Mouse (Mus musculus) ES-Bruce4 (cell line): ENCODE data around the gene Csnk1g2. TPM values are rescaled to one million over a fixed set of nuclear protein-coding genes. Genes with fewer than 3 reads are reported as not detected.

ENCODE experiments used
- H3K27ac ChIP-seq: 2 replicates; pipeline ENCODE4 v1.5.1; 2012; ENCODE audit warnings: low read length, inconsistent platforms; ENCODE audit not compliant: insufficient read depth
- H3K27me3 ChIP-seq: 2 replicates; pipeline ENCODE4 v1.6.1; 2012; ENCODE audit warnings: mild to moderate bottlenecking, low read length, inconsistent platforms; ENCODE audit not compliant: control insufficient read depth, poor library complexity, insufficient read depth, severe bottlenecking
- H3K36me3 ChIP-seq: 2 replicates; pipeline ENCODE4 v1.6.1; 2012; ENCODE audit warnings: inconsistent platforms, mild to moderate bottlenecking, low read length, moderate library complexity; ENCODE audit not compliant: control insufficient read depth, poor library complexity, insufficient read depth, severe bottlenecking
- H3K4me1 ChIP-seq: one replicate; pipeline ENCODE4 v1.8.1; 2011; ENCODE audit warnings: low read length; ENCODE audit not compliant: control insufficient read depth, insufficient read depth
- H3K4me3 ChIP-seq: 2 replicates; pipeline ENCODE4 v1.5.1; 2011; ENCODE audit warnings: low read depth, mild to moderate bottlenecking, low read length
- H3K9ac ChIP-seq: 2 replicates; pipeline ENCODE4 v1.6.1; 2012; ENCODE audit warnings: low read depth, mild to moderate bottlenecking, inconsistent platforms; ENCODE audit not compliant: poor library complexity, severe bottlenecking
- H3K9me3 ChIP-seq: replicated peaks from 2 replicates; pipeline ENCODE4 v1.6.1; 2012; ENCODE audit warnings: mild to moderate bottlenecking, low read length, inconsistent platforms; ENCODE audit not compliant: control insufficient read depth, poor library complexity, insufficient read depth, severe bottlenecking
- CTCF ChIP-seq: IDR thresholded peaks from one replicate; pipeline ENCODE4 v1.8.1; 2011; ENCODE audit warnings: low read depth, low read length
- EP300 ChIP-seq: IDR thresholded peaks from 2 replicates; pipeline ENCODE4 v1.6.1; 2011; ENCODE audit warnings: low read depth, low read length; ENCODE audit not compliant: insufficient read depth
- POLR2A ChIP-seq: IDR thresholded peaks from one replicate; pipeline ENCODE4 v1.8.1; 2011; ENCODE audit warnings: low read length; ENCODE audit not compliant: insufficient read depth
- polyA plus RNA-seq: library from polyadenylated mRNA; stranded (reverse); fragments of >200 nt; gene quantifications from 2 replicates; pipeline ENCODE4 v1.2.4, GENCODE M21; 2011; ENCODE audit warnings: low read depth; ENCODE audit not compliant: missing spikeins, insufficient read depth, insufficient read length

Gene Csnk1g2
- polyA plus RNA-seq, 1 experiment = 82.7 TPM

DNA sequence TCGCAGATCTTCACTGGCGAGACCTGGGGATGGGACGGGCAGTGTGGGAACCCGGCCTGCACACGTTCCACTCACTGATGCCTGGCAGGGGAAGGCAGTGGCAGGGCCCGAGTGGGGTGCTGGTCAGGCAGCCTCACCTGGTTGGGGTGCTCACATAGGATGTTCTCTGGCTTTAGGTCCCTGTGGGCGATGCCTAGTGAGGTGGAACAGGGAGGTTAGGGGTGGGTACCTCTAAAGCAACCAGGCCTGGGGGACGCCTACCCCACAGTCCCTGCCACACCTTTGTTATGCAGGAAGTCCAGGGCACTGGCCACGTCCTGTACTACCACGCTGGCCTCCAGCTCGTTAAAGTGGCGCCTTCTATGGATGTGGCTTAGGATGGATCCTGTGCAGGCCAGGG is 46.4 kb downstream of the Csnk1g2 start:
- no peak overlapping the region for H3K9ac ChIP-seq
- no peak overlapping the region for H3K27ac ChIP-seq
- no peak overlapping the region for H3K4me3 ChIP-seq
- peaks cover 21% of the 10 kb centered on the region for H3K36me3 ChIP-seq
- no peaks in the 10 kb centered on the region for H3K9me3 ChIP-seq
- TF ChIP-seq POLR2A (no peak), EP300 (no peak), CTCF (no peak)
- peaks cover 1% of the 10 kb centered on the region for H3K4me1 ChIP-seq
- no peaks in the 10 kb centered on the region for H3K27me3 ChIP-seq

DNA sequence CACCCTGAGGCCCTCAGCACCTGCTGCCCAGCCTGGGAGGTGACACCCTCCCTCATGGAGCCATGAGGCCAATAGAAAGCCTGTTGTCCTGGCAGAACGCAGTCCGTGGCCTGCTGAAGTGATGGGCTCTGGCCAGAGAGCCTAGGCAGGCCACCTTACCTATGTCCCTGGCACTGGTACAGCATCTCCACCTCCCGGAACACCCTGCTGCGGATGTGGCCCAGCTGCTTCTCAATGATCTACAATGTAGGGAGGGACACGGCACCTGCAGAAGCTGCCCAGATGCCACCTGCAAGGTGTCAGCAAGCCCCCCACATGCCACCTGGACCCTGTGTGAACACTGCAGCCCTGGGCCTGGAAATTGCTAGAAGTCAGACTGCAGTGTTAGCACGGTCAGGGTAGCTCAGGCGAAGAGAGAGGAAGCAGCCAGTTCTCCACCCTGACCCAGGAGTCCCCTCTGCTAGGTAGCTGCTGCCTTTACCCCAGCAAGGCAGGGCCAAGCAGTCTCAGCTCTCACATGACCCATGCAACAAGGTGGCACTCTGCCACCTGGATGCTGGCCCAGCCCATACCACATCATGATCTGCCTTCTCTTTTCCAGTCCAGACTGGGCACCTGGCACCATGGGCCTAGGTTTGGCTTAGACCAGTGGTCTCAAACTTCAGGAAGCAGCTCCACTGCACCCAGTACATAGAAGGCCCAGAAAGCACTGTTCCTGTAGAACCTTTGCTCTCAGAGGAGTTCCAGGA is 47.3 kb downstream of the Csnk1g2 start:
- no peak overlapping the region for H3K9ac ChIP-seq
- H3K4me3 ChIP-seq = no peak overlapping the region
- H3K36me3 ChIP-seq = peaks cover 21% of the 10 kb centered on the region
- no peaks in the 10 kb centered on the region for H3K27me3 ChIP-seq
- TF ChIP-seq POLR2A = no peak
- no peak for TF ChIP-seq EP300
- no peaks in the 10 kb centered on the region for H3K9me3 ChIP-seq
- H3K27ac ChIP-seq = no peak overlapping the region
- H3K4me1 ChIP-seq = no peaks in the 10 kb centered on the region

DNA sequence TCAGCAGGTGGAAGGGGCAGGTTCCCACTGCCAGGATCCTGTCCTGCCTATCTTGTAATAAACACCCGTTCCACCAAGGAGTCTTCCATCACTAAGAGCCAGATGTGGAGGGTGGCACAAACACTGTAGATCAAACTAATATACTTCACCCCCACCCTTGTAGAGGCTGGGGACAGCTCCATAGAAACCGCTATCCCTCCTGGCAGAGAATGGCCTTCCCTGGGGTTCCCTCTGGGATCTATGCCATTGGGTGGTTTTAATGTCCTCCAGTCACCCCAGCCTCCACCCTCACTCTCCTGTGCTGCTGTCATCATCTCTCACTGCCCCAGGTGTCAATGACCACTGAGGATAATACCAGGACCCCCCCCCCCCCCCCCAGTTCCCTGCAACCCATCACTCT is 47.9 kb downstream of the Csnk1g2 start:
- Histone ChIP-seq H3K36me3 (peaks cover 21% of the 10 kb centered on the region), H3K9me3 (no peaks in the 10 kb centered on the region), H3K27ac (no peak overlapping the region), H3K4me3 (no peak overlapping the region), H3K4me1 (no peaks in the 10 kb centered on the region), H3K9ac (no peak overlapping the region), H3K27me3 (no peaks in the 10 kb centered on the region)
- TF ChIP-seq EP300 = no peak
- TF ChIP-seq CTCF = no peak
- TF ChIP-seq POLR2A = no peak

DNA sequence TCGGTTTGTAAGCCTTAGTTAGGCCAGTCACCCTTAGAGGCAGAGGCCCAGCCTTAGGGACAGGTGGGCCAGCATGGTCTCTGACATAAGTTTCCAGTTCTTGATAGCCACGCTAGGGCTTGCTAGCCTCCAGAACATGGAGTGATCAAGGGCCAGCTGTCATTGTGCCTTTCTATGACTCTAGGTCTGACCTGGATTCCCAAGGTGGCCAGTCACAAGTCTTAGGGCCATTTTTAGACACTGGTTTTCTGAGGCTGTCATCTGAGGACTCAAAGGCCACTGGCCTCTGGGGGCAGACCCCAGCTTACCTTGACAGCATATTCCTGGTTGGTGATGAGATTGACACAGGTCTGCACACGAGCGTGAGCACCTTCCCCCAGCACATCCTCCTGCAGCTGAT is 48.6 kb downstream of the Csnk1g2 start:
- Histone ChIP-seq H3K4me1 (no peaks in the 10 kb centered on the region), H3K9me3 (no peaks in the 10 kb centered on the region), H3K27ac (no peak overlapping the region), H3K9ac (no peak overlapping the region), H3K27me3 (no peaks in the 10 kb centered on the region), H3K4me3 (no peak overlapping the region), H3K36me3 (peaks cover 21% of the 10 kb centered on the region)
- TF ChIP-seq CTCF = no peak
- TF ChIP-seq POLR2A = no peak
- TF ChIP-seq EP300 = no peak

DNA sequence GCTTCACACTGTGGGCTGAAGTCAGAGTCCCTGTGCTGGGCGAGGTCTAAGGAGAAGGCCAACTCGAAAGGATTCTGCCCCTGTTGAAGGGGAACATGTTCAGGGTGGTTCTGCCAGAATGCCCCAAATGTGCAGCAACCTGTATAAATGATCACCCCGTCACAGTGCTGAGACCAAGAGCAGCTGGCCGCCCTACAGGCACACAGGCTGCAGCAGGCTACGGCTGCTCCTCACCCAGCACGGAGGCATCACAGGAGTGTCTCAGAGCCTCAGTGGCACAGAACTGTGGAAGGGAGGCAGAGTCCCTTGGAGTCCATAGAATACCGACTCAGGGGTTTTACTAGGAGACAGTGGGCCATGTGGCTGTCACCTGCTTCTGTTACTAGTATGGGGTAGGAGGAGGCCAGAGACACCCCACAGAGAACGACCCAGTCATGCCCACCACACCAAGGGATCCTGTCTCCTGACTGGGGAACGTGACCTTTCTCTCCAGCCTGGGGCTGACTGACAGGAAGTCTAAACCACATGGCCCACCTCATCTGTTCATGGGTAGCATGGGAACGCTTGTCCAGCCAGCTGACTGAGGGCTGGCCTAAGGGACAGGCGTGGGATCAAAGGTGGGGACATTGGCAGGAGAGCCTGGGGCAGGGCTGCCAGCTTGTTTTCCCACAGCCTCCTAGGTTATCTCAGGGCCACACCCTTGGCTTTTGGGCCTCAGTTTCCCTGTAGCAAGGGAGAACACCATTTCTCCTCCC is 49.5 kb downstream of the Csnk1g2 start:
- no peak overlapping the region for H3K9ac ChIP-seq
- no peak overlapping the region for H3K4me3 ChIP-seq
- H3K36me3 ChIP-seq = peaks cover 21% of the 10 kb centered on the region
- H3K27ac ChIP-seq = no peak overlapping the region
- no peak for TF ChIP-seq EP300
- no peak for TF ChIP-seq POLR2A
- no peak for TF ChIP-seq CTCF
- H3K4me1 ChIP-seq = no peaks in the 10 kb centered on the region
- H3K9me3 ChIP-seq = no peaks in the 10 kb centered on the region
- no peaks in the 10 kb centered on the region for H3K27me3 ChIP-seq

DNA sequence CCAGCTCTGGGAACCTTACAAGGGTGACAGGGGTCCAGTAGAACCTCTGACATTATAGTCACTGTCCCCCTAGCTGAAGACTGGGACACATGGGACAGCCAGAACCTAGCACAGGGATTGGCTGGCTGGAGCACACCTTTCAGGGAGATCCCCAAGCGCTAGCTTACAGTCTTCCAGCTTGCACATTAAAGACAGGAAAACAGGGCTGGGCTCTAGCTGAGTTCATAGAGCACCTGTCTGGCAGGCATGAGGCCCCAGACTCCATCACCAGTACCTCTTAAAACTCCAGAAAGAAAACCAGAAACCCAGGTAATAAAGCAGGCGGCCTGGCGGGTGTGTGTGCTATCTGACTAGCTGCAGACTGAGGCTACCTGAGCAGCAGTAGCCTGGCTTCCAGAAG is 51.1 kb downstream of the Csnk1g2 start:
- Histone ChIP-seq H3K36me3 (peaks cover 10% of the 10 kb centered on the region), H3K27ac (no peak overlapping the region), H3K4me3 (no peak overlapping the region), H3K4me1 (no peaks in the 10 kb centered on the region), H3K27me3 (no peaks in the 10 kb centered on the region), H3K9me3 (no peaks in the 10 kb centered on the region), H3K9ac (no peak overlapping the region)
- no peak for TF ChIP-seq CTCF
- TF ChIP-seq POLR2A = no peak
- TF ChIP-seq EP300 = no peak
